Mouse (Mus musculus) forebrain, embryonic 11.5 days (tissue): Measurements from ENCODE around the gene Tyw1. TPM values are rescaled to one million over a fixed set of nuclear protein-coding genes. Genes with fewer than 3 reads are reported as not detected.

Experiments
- ATAC-seq: fragments of 200-750 bp; cut with Nextera tagmentation; replicated peaks from 2 replicates; pipeline ENCODE4 v1.8.0; 2017; ENCODE audit warnings: moderate TSS enrichment; ENCODE audit not compliant: low FRiP score
- DNase-seq: peaks from one replicate; pipeline ENCODE4 v3.0.0-alpha.2; 2017; ENCODE audit warnings: low spot score
- H3K27ac ChIP-seq: fragments of 300-500 bp; sonication (generic); 2 replicates; pipeline ENCODE4 v1.5.1; 2014; ENCODE audit warnings: low read depth, low read length
- H3K27me3 ChIP-seq: fragments of 300-500 bp; sonication (generic); 2 replicates; pipeline ENCODE4 v1.6.1; 2014; ENCODE audit warnings: mild to moderate bottlenecking, low read length, mixed read lengths; ENCODE audit not compliant: control insufficient read depth, insufficient read depth
- H3K36me3 ChIP-seq: fragments of 300-500 bp; sonication (generic); 2 replicates; pipeline ENCODE4 v1.6.1; 2014; ENCODE audit warnings: mild to moderate bottlenecking, low read length, moderate library complexity, mixed read lengths; ENCODE audit not compliant: control insufficient read depth, insufficient read depth
- H3K4me1 ChIP-seq: fragments of 300-500 bp; sonication (generic); replicated peaks from 2 replicates; pipeline ENCODE4 v1.6.1; 2014; ENCODE audit warnings: low read length, mixed read lengths; ENCODE audit not compliant: control insufficient read depth, insufficient read depth
- H3K4me2 ChIP-seq: fragments of 300-500 bp; sonication (generic); 2 replicates; pipeline ENCODE4 v1.6.1; 2014; ENCODE audit warnings: low read depth, mild to moderate bottlenecking, low read length, moderate library complexity, mixed read lengths; ENCODE audit not compliant: severe bottlenecking
- H3K4me3 ChIP-seq: fragments of 300-500 bp; sonication (generic); 2 replicates; pipeline ENCODE4 v1.5.1; 2014; ENCODE audit warnings: low read depth, low read length
- H3K9ac ChIP-seq: fragments of 300-500 bp; sonication (generic); 2 replicates; pipeline ENCODE4 v1.6.1; 2014; ENCODE audit warnings: low read length
- H3K9me3 ChIP-seq: fragments of 300-500 bp; sonication (generic); 2 replicates; pipeline ENCODE4 v1.6.1; 2016; ENCODE audit warnings: low read length, mixed read lengths; ENCODE audit not compliant: control insufficient read depth
- WGBS: fragments of 180-500 bp; shearing (Covaris S2); extraction: QIAGEN DNeasy Blood & Tissue Kit; methylation state at CpG from one replicate; pipeline ENCODE4 v1.1.7; 2014; 5-methylcytosine and 5-hydroxymethylcytosine counted together
- polyA plus RNA-seq: library from polyadenylated mRNA; unstranded; fragments of >200 nt; fragmentation: Nextera tagmentation; extraction: Ambion mirVana; gene quantifications from 2 replicates; pipeline ENCODE4 v1.2.1, GENCODE M21; 2014

The Tyw1 gene
- polyA plus RNA-seq, 1 experiment from 2014 or later = 26.2 TPM

- ATAC-seq = no peak
- no peaks in the 10 kb centered on the region for H3K4me1 ChIP-seq
- H3K27ac ChIP-seq = no peak overlapping the region
- WGBS = 97% methylated on average over 4 of the region's 4 CpGs
- no peaks in the 10 kb centered on the region for H3K9me3 ChIP-seq
- H3K36me3 ChIP-seq = peaks cover 10% of the 10 kb centered on the region
- H3K9ac ChIP-seq = no peak overlapping the region
- H3K4me2 ChIP-seq = no peak overlapping the region
- H3K27me3 ChIP-seq = no peaks in the 10 kb centered on the region
- DNase-seq = no peak
- no peak overlapping the region for H3K4me3 ChIP-seq
Measured at GRCm38 (mm10) chr5:130292976-130293375, 37.6 kb downstream of the Tyw1 start.

- H3K4me3 ChIP-seq = no peak overlapping the region
- no peak for ATAC-seq
- 83% methylated on average over 5 of the region's 5 CpGs for WGBS
- no peak overlapping the region for H3K4me2 ChIP-seq
- DNase-seq = no peak
- peaks cover 10% of the 10 kb centered on the region for H3K36me3 ChIP-seq
- no peaks in the 10 kb centered on the region for H3K4me1 ChIP-seq
- no peak overlapping the region for H3K27ac ChIP-seq
- no peaks in the 10 kb centered on the region for H3K9me3 ChIP-seq
- H3K9ac ChIP-seq = no peak overlapping the region
- H3K27me3 ChIP-seq = no peaks in the 10 kb centered on the region
Measured at GRCm38 (mm10) chr5:130293941-130294340, 38.5 kb downstream of the Tyw1 start.

DNA sequence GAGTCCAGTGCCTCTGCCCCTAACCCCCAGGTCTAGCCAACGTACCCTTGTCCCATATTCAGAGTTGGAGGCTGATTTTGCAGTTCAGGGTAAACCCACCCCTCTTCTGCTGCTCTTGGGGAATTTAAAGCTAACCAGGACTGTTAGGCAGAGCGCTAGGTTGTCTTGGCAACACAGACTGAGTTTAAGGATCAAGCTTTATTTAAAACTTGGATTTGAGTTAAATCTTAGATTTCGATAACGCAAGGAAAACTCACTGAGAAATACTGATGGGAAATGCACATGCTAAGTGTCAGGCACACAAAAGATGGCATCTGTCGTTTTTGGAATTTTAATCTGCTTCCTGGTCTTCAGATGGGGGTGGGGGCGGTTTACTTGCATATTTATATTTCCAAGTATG is 39.2 kb downstream of the Tyw1 start:
- 84% methylated on average over 6 of the region's 6 CpGs for WGBS
- Histone ChIP-seq H3K4me3 (no peak overlapping the region), H3K27me3 (no peaks in the 10 kb centered on the region), H3K9ac (no peak overlapping the region), H3K4me2 (no peak overlapping the region), H3K27ac (no peak overlapping the region), H3K9me3 (no peaks in the 10 kb centered on the region), H3K36me3 (peaks cover 6% of the 10 kb centered on the region), H3K4me1 (no peaks in the 10 kb centered on the region)
- no peak for DNase-seq
- no peak for ATAC-seq

DNA sequence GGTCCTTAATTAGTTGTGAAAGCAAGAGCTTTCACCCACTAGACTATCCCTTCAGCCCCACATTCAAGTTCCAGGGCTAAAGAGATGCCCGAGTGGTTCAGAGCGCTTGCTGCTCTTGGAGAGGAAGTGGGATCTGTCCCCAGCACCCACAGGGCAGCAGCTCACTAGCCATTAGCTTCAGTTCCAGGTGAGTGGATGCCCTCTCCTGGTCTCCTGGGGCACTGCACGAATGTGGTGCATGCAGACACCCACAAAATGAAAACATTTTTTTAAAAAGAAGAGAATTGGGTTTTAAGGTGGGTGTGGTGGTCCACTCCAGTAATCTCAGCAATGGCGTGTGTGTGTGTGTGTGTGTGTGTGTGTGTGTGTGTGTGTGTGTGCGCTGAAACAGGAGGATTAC is 40.7 kb downstream of the Tyw1 start:
- peaks cover 4% of the 10 kb centered on the region; the same call in 1 of the 2 replicates for H3K36me3 ChIP-seq
- ATAC-seq (no peak), DNase-seq (no peak)
- no peak overlapping the region for H3K27ac ChIP-seq
- H3K9me3 ChIP-seq = no peaks in the 10 kb centered on the region
- H3K27me3 ChIP-seq = no peaks in the 10 kb centered on the region
- 77% methylated on average over 5 of the region's 5 CpGs for WGBS
- H3K4me3 ChIP-seq = no peak overlapping the region
- H3K9ac ChIP-seq = no peak overlapping the region
- H3K4me2 ChIP-seq = no peak overlapping the region
- no peaks in the 10 kb centered on the region for H3K4me1 ChIP-seq

GRCm38 (mm10) chr5:130298831-130299460 is 43.5 kb downstream of the Tyw1 start:
- Histone ChIP-seq H3K9me3 (no peaks in the 10 kb centered on the region), H3K27me3 (no peaks in the 10 kb centered on the region), H3K9ac (no peak overlapping the region), H3K36me3 (peaks cover 4% of the 10 kb centered on the region; the same call in 1 of the 2 replicates), H3K4me3 (no peak overlapping the region), H3K4me2 (no peak overlapping the region), H3K4me1 (no peaks in the 10 kb centered on the region), H3K27ac (no peak overlapping the region)
- 93% methylated on average over 9 of the region's 9 CpGs for WGBS
- ATAC-seq (no peak), DNase-seq (no peak)

GRCm38 (mm10) chr5:130299526-130299925 is 44.1 kb downstream of the Tyw1 start:
- no peak for DNase-seq
- Histone ChIP-seq H3K27me3 (no peaks in the 10 kb centered on the region), H3K4me3 (no peak overlapping the region), H3K36me3 (peaks cover 4% of the 10 kb centered on the region; the same call in 1 of the 2 replicates), H3K27ac (no peak overlapping the region), H3K9ac (no peak overlapping the region), H3K9me3 (no peaks in the 10 kb centered on the region), H3K4me1 (no peaks in the 10 kb centered on the region), H3K4me2 (no peak overlapping the region)
- WGBS = 94% methylated on average over 8 of the region's 8 CpGs
- no peak for ATAC-seq

- DNase-seq = no peak
- H3K27ac ChIP-seq = no peak overlapping the region
- no peak overlapping the region for H3K4me3 ChIP-seq
- no peaks in the 10 kb centered on the region for H3K27me3 ChIP-seq
- 96% methylated on average over 6 of the region's 6 CpGs for WGBS
- no peak overlapping the region for H3K4me2 ChIP-seq
- no peak for ATAC-seq
- no peaks in the 10 kb centered on the region for H3K4me1 ChIP-seq
- no peaks in the 10 kb centered on the region; the same call in 1 of the 2 replicates for H3K36me3 ChIP-seq
- H3K9ac ChIP-seq = no peak overlapping the region
- no peaks in the 10 kb centered on the region for H3K9me3 ChIP-seq
Measured at GRCm38 (mm10) chr5:130303611-130304010, 48.2 kb downstream of the Tyw1 start.

GRCm38 (mm10) chr5:130307921-130308320 is 52.5 kb downstream of the Tyw1 start:
- no peak overlapping the region for H3K27ac ChIP-seq
- no peaks in the 10 kb centered on the region for H3K9me3 ChIP-seq
- 82% methylated on average over 7 of the region's 7 CpGs for WGBS
- H3K4me2 ChIP-seq = no peak overlapping the region
- no peaks in the 10 kb centered on the region; the same call in 1 of the 2 replicates for H3K36me3 ChIP-seq
- DNase-seq (no peak), ATAC-seq (no peak)
- H3K27me3 ChIP-seq = no peaks in the 10 kb centered on the region
- H3K4me3 ChIP-seq = no peak overlapping the region
- no peak overlapping the region for H3K9ac ChIP-seq
- H3K4me1 ChIP-seq = no peaks in the 10 kb centered on the region

DNA sequence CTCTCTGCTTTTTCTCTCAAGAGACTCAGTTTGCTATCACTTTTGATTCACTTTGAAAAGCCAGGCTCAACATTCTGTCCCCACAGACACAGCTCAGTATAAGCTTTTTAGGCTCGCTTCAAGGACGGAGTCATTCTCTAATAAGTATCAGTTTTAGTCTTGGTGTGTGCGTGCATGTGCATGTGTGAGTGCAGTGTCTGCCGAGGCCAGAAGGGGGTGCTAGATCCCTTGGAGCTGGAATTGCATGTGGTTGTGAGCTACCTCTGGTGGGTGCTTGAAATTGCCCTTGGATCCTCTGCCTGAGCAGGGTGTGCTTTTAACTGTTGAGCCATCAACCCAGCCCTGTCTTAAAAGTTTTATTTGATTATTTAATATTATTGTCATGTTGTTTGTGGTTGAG is 54.7 kb downstream of the Tyw1 start:
- DNase-seq (no peak), ATAC-seq (no peak)
- WGBS = 96% methylated on average over 4 of the region's 4 CpGs
- Histone ChIP-seq H3K36me3 (no peaks in the 10 kb centered on the region; the same call in 1 of the 2 replicates), H3K27ac (no peak overlapping the region), H3K4me2 (no peak overlapping the region), H3K9ac (no peak overlapping the region), H3K9me3 (no peaks in the 10 kb centered on the region), H3K4me1 (no peaks in the 10 kb centered on the region), H3K4me3 (no peak overlapping the region), H3K27me3 (no peaks in the 10 kb centered on the region)
